Mouse (Mus musculus) liver, embryonic 13.5 days (tissue): ENCODE results near the gene Fbxw8. TPM values are rescaled to one million over a fixed set of nuclear protein-coding genes. Genes with fewer than 3 reads are reported as not detected.
A peak's percentile ranks its signal among the peaks of the same experiment; 100 is the strongest.

ENCODE experiments used
- ATAC-seq: fragments of 200-750 bp; cut with Nextera tagmentation; 2 replicates; pipeline ENCODE4 v1.8.0; 2017; ENCODE audit warnings: low read depth, mild to moderate bottlenecking, moderate number of reproducible peaks, moderate library complexity
- DNase-seq: peaks from one replicate; pipeline ENCODE4 v3.0.0; 2022
- H3K27ac ChIP-seq: fragments of 300-500 bp; sonication (generic); 2 replicates; pipeline ENCODE4 v1.5.1; 2015; ENCODE audit warnings: moderate library complexity, mild to moderate bottlenecking, inconsistent platforms
- H3K27me3 ChIP-seq: fragments of 300-500 bp; sonication (generic); 2 replicates; pipeline ENCODE4 v1.6.1; 2015; ENCODE audit warnings: mild to moderate bottlenecking, inconsistent platforms
- H3K36me3 ChIP-seq: fragments of 300-500 bp; sonication (generic); 2 replicates; pipeline ENCODE4 v1.6.1; 2015; ENCODE audit warnings: mild to moderate bottlenecking, inconsistent platforms
- H3K4me1 ChIP-seq: fragments of 300-500 bp; sonication (generic); replicated peaks from 2 replicates; pipeline ENCODE4 v1.6.1; 2015; ENCODE audit warnings: inconsistent platforms
- H3K4me2 ChIP-seq: fragments of 300-500 bp; sonication (generic); 2 replicates; pipeline ENCODE4 v1.6.1; 2015; ENCODE audit warnings: inconsistent platforms, mild to moderate bottlenecking, moderate library complexity
- H3K4me3 ChIP-seq: fragments of 300-500 bp; sonication (generic); replicated peaks from 2 replicates; pipeline ENCODE4 v1.5.1; 2015; ENCODE audit warnings: mild to moderate bottlenecking, inconsistent platforms
- H3K9ac ChIP-seq: fragments of 300-500 bp; sonication (generic); 2 replicates; pipeline ENCODE4 v1.6.1; 2015; ENCODE audit warnings: mild to moderate bottlenecking, inconsistent platforms
- H3K9me3 ChIP-seq: fragments of 300-500 bp; sonication (generic); replicated peaks from 2 replicates; pipeline ENCODE4 v1.6.1; 2016; ENCODE audit warnings: inconsistent platforms
- WGBS: fragments of 180-500 bp; shearing (Covaris S2); methylation state at CpG from one replicate; pipeline ENCODE4 v1.1.7; 2015; ENCODE audit not compliant: insufficient replicate concordance; 5-methylcytosine and 5-hydroxymethylcytosine counted together
- polyA plus RNA-seq: library from polyadenylated mRNA; unstranded; fragments of >200 nt; fragmentation: Nextera tagmentation; extraction: Ambion mirVana; gene quantifications from 2 replicates; pipeline ENCODE4 v1.2.1, GENCODE M21; 2015

Fbxw8 gene
- polyA plus RNA-seq, 1 experiment from 2014 or later: 10.0 TPM

DNA sequence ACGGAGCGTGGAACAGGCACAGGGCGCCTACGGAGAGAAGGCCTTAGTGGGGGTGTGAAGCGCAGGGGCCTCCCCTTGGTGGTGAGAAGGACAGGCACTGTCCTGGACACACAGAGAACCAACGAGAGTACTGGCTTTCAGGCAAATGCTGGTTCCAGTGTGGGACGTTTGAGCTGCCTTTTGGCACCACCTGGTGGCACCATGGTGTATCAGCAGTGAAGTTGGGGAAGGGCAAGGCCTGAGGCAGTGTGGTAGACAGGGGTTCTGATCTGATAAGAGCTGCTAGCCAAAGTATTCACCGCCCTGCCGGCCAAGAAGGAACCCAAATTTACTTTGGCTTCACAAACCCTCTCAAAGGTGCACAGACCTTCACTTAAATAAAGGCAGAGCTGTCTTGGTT, 85.9 kb downstream of the Fbxw8 start:
- 45% methylated on average over 9 of the region's 9 CpGs for WGBS
- no peak overlapping the region for H3K4me2 ChIP-seq
- peak; percentile 52 for ATAC-seq
- peak; percentile 59 for DNase-seq
- H3K27ac ChIP-seq: no peak overlapping the region
- H3K9ac ChIP-seq: no peak overlapping the region
- no peaks in the 10 kb centered on the region for H3K27me3 ChIP-seq
- H3K9me3 ChIP-seq: no peaks in the 10 kb centered on the region
- peaks cover 19% of the 10 kb centered on the region for H3K4me1 ChIP-seq
- H3K36me3 ChIP-seq: peaks cover 71% of the 10 kb centered on the region
- H3K4me3 ChIP-seq: no peak overlapping the region

DNA sequence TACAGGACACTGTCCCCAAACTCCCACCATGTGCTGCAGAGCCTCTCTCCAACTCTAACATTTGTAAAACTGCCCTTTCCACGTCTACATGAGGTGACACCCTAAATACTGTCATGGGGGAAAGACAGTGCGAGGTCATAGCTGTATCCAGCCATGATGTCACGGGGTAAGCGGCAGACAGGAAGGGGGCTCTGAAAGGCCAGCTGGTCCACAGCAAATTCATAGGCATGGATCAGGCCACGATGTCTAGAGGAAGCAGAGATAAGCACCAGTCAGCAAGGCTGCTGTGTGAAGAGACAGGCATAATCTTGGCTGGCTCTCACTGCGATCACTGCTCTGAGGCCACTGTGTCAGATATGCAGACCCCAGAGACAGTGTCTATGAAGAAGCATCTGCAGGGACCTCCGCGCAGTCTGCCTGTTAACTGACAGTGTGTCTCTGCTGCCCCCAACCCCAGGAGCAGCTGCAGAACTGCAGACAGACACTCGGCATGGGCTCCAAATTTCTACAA, 87.2 kb downstream of the Fbxw8 start:
- H3K27me3 ChIP-seq: no peaks in the 10 kb centered on the region
- ATAC-seq (no peak), DNase-seq (no peak)
- peaks cover 62% of the 10 kb centered on the region for H3K36me3 ChIP-seq
- no peak overlapping the region for H3K9ac ChIP-seq
- peaks cover 28% of the 10 kb centered on the region for H3K4me1 ChIP-seq
- H3K4me2 ChIP-seq: no peak overlapping the region
- no peaks in the 10 kb centered on the region for H3K9me3 ChIP-seq
- WGBS: 65% methylated on average over 9 of the region's 9 CpGs
- no peak overlapping the region for H3K27ac ChIP-seq
- H3K4me3 ChIP-seq: no peak overlapping the region

GRCm38 (mm10) chr5:118067572-118067971, 87.7 kb downstream of the Fbxw8 start:
- ATAC-seq (no peak), DNase-seq (no peak)
- no peaks in the 10 kb centered on the region for H3K27me3 ChIP-seq
- no peak overlapping the region for H3K9ac ChIP-seq
- peaks cover 59% of the 10 kb centered on the region for H3K36me3 ChIP-seq
- 61% methylated on average over 4 of the region's 4 CpGs for WGBS
- no peak overlapping the region for H3K4me2 ChIP-seq
- peaks cover 28% of the 10 kb centered on the region for H3K4me1 ChIP-seq
- H3K4me3 ChIP-seq: no peak overlapping the region
- no peaks in the 10 kb centered on the region for H3K9me3 ChIP-seq
- no peak overlapping the region for H3K27ac ChIP-seq

GRCm38 (mm10) chr5:118066828-118067227, 88.4 kb downstream of the Fbxw8 start:
- peak; percentile 33 for DNase-seq
- no peak for ATAC-seq
- Histone ChIP-seq H3K36me3 (peaks cover 53% of the 10 kb centered on the region), H3K9me3 (no peaks in the 10 kb centered on the region), H3K4me3 (no peak overlapping the region), H3K4me1 (peaks cover 28% of the 10 kb centered on the region), H3K9ac (no peak overlapping the region), H3K27ac (no peak overlapping the region), H3K4me2 (no peak overlapping the region), H3K27me3 (no peaks in the 10 kb centered on the region)
- 54% methylated on average over 5 of the region's 5 CpGs for WGBS

DNA sequence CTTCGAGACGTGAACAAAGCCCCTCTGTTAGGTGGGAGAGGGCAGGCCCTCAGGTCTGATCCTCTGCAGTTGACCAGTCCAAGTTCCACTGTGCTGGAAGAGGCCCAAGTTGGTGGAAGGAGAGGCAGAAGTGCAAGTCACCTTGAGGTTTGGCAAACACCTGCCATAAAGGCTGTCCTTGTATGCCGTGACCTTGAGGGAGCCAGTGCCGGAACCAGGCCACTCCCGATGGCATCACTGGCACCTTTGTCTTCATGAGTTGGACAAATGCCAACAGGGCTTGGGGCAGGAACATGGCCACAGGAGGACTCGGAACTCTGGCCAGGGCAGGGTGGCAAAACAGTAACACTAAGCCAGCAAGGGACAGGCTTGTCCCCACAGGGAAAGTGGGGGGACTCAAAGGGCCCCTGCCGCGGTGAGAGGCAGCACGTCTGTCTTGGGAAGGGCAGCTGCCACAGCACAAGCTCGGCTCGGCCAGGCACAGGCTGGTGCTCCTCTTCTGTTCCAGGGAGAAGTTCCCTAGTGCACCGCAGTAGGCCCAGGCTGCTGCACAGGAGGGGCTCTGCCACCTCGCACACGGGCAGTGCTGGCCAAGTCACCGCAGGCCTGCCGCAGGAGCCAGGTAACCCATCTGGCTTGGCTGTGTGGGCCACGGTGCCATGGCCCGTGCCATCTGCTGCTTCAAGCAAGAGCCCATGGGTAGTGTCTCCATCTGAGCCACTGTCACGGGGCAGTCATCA, 89.6 kb downstream of the Fbxw8 start:
- Histone ChIP-seq H3K27ac (no peak overlapping the region), H3K9ac (no peak overlapping the region), H3K4me3 (no peak overlapping the region), H3K4me2 (no peak overlapping the region), H3K27me3 (no peaks in the 10 kb centered on the region), H3K36me3 (peaks cover 50% of the 10 kb centered on the region), H3K9me3 (no peaks in the 10 kb centered on the region), H3K4me1 (peaks cover 28% of the 10 kb centered on the region)
- ATAC-seq: no peak
- WGBS: 81% methylated on average over 19 of the region's 19 CpGs
- no peak for DNase-seq

- H3K9ac ChIP-seq: no peak overlapping the region
- DNase-seq: no peak
- H3K4me1 ChIP-seq: peaks cover 26% of the 10 kb centered on the region
- no peak overlapping the region for H3K4me2 ChIP-seq
- ATAC-seq: no peak
- no peak overlapping the region for H3K27ac ChIP-seq
- H3K36me3 ChIP-seq: peaks cover 39% of the 10 kb centered on the region
- H3K27me3 ChIP-seq: no peaks in the 10 kb centered on the region
- 73% methylated on average over 10 of the region's 10 CpGs for WGBS
- H3K4me3 ChIP-seq: no peak overlapping the region
- H3K9me3 ChIP-seq: no peaks in the 10 kb centered on the region
Observed at GRCm38 (mm10) chr5:118064284-118064901, 90.9 kb downstream of the Fbxw8 start.

- H3K27me3 ChIP-seq: no peaks in the 10 kb centered on the region
- no peaks in the 10 kb centered on the region for H3K9me3 ChIP-seq
- peaks cover 25% of the 10 kb centered on the region for H3K4me1 ChIP-seq
- H3K4me3 ChIP-seq: no peak overlapping the region
- no peak overlapping the region for H3K4me2 ChIP-seq
- WGBS: 81% methylated on average over 8 of the region's 8 CpGs
- H3K36me3 ChIP-seq: peaks cover 31% of the 10 kb centered on the region
- ATAC-seq: no peak
- no peak overlapping the region for H3K27ac ChIP-seq
- DNase-seq: no peak
- H3K9ac ChIP-seq: no peak overlapping the region
Observed at GRCm38 (mm10) chr5:118063181-118063621, 92.1 kb downstream of the Fbxw8 start.

GRCm38 (mm10) chr5:118061391-118061790, 93.9 kb downstream of the Fbxw8 start:
- Histone ChIP-seq H3K27ac (no peak overlapping the region), H3K4me1 (peaks cover 20% of the 10 kb centered on the region), H3K4me2 (no peak overlapping the region), H3K27me3 (no peaks in the 10 kb centered on the region), H3K36me3 (peaks cover 18% of the 10 kb centered on the region), H3K9ac (no peak overlapping the region), H3K4me3 (no peak overlapping the region), H3K9me3 (no peaks in the 10 kb centered on the region)
- WGBS: 82% methylated on average over 18 of the region's 18 CpGs
- no peak for ATAC-seq
- no peak for DNase-seq

DNA sequence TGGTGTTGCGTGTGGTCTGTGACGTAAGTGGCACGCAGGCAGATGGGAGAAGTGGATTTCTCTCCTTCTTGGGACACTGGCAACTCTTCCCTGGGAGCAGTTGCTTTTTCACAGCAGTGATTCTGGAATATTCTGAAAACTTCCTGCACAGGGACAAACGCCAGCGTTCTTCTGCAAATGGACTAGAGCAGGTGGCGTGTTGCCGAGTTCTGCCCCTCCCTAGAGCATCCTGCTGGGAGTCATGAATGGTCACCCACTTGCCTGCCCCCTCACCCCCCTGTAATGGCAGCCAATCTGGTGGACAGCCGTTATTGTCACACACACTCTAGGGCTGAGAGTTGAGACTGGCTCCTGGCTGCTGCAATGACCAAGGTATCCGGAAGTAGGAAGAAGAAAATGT, 95.6 kb downstream of the Fbxw8 start:
- Histone ChIP-seq H3K4me1 (peaks cover 12% of the 10 kb centered on the region), H3K27ac (no peak overlapping the region), H3K4me2 (no peak overlapping the region), H3K9ac (no peak overlapping the region), H3K27me3 (no peaks in the 10 kb centered on the region), H3K4me3 (no peak overlapping the region), H3K9me3 (no peaks in the 10 kb centered on the region), H3K36me3 (peaks cover 2% of the 10 kb centered on the region; the same call in 1 of the 2 replicates)
- ATAC-seq (no peak), DNase-seq (no peak)
- 77% methylated on average over 9 of the region's 9 CpGs for WGBS

GRCm38 (mm10) chr5:118058858-118059257, 96.4 kb downstream of the Fbxw8 start:
- H3K4me2 ChIP-seq: no peak overlapping the region
- no peaks in the 10 kb centered on the region for H3K36me3 ChIP-seq
- H3K4me3 ChIP-seq: no peak overlapping the region
- peak; percentile 57 for ATAC-seq
- H3K27ac ChIP-seq: no peak overlapping the region
- H3K9ac ChIP-seq: no peak overlapping the region
- H3K9me3 ChIP-seq: no peaks in the 10 kb centered on the region
- DNase-seq: peak; percentile 20
- 35% methylated on average over 10 of the region's 10 CpGs for WGBS
- H3K4me1 ChIP-seq: peaks cover 5% of the 10 kb centered on the region; the same call in 1 of the 2 replicates
- no peaks in the 10 kb centered on the region for H3K27me3 ChIP-seq

- Histone ChIP-seq H3K27me3 (no peaks in the 10 kb centered on the region), H3K4me1 (no peaks in the 10 kb centered on the region), H3K4me3 (no peak overlapping the region), H3K9me3 (no peaks in the 10 kb centered on the region), H3K4me2 (no peak overlapping the region), H3K9ac (no peak overlapping the region), H3K27ac (no peak overlapping the region), H3K36me3 (no peaks in the 10 kb centered on the region)
- 49% methylated on average over 8 of the region's 8 CpGs for WGBS
- ATAC-seq (no peak), DNase-seq (no peak)
Observed at GRCm38 (mm10) chr5:118057508-118058111, 97.7 kb downstream of the Fbxw8 start.
